Mouse (Mus musculus) ES-E14 (cell line): ENCODE results near the gene Gm12166. TPM values are rescaled to one million over a fixed set of nuclear protein-coding genes. Genes with fewer than 3 reads are reported as not detected.
"Not testable (repeated sequence)": the region's sequence is repeated elsewhere in the genome, so short reads cannot be mapped to it uniquely, and the experiment has no call there.

Experiments used
- DNase-seq: peaks from one replicate; pipeline ENCODE4 v3.0.0-alpha.2; 2013; ENCODE audit warnings: low read depth, low spot score
- H3K27ac ChIP-seq: 2 replicates; pipeline ENCODE4 v1.5.1; 2012; ENCODE audit warnings: low read depth, mild to moderate bottlenecking, low read length, moderate library complexity, mixed read lengths; ENCODE audit not compliant: poor library complexity, insufficient read depth, severe bottlenecking
- H3K36me3 ChIP-seq: 2 replicates; pipeline ENCODE4 v1.6.1; 2012; ENCODE audit warnings: mild to moderate bottlenecking, low read length, moderate library complexity, mixed read lengths; ENCODE audit not compliant: control insufficient read depth, poor library complexity, insufficient read depth, severe bottlenecking
- H3K4me1 ChIP-seq, 2 experiments: fragments of 150-350 bp in 1 of 2; sonication (generic) in 1 of 2; 2 replicates each; pipeline ENCODE4 v1.6.1; 2012; ENCODE audit warnings: low read length in 2 of 2, mild to moderate bottlenecking in 1 of 2, mixed read lengths in 1 of 2; ENCODE audit not compliant: control insufficient read depth in 2 of 2, insufficient read depth in 2 of 2, poor library complexity in 1 of 2
- H3K4me3 ChIP-seq, 2 experiments: fragments of 150-350 bp in 1 of 2; sonication (generic) in 1 of 2; 2 replicates each; pipeline ENCODE4 v1.5.1; 2012; ENCODE audit warnings: low read length in 2 of 2, low read depth in 1 of 2, mild to moderate bottlenecking in 1 of 2, mixed read lengths in 1 of 2; ENCODE audit not compliant: insufficient read depth in 1 of 2, poor library complexity in 1 of 2, severe bottlenecking in 1 of 2
- H3K9ac ChIP-seq: 2 replicates; pipeline ENCODE4 v1.6.1; 2012; ENCODE audit warnings: low read depth, mild to moderate bottlenecking, low read length, mixed read lengths; ENCODE audit not compliant: poor library complexity, insufficient read depth, severe bottlenecking
- H3K9me3 ChIP-seq: fragments of 150-350 bp; sonication (generic); 2 replicates; pipeline ENCODE4 v1.6.1; 2012; ENCODE audit warnings: low read depth, mild to moderate bottlenecking, low read length; ENCODE audit not compliant: control insufficient read depth, insufficient read depth
- CHD2 ChIP-seq: IDR thresholded peaks from 2 replicates; pipeline ENCODE4 v1.6.1; 2014; ENCODE audit warnings: mild to moderate bottlenecking, low read depth, low read length, inconsistent platforms
- HCFC1 ChIP-seq: IDR thresholded peaks from 2 replicates; pipeline ENCODE4 v1.6.1; 2012; ENCODE audit warnings: low read length, inconsistent platforms, borderline replicate concordance; ENCODE audit not compliant: insufficient read depth
- MAFK ChIP-seq: IDR thresholded peaks from 2 replicates; pipeline ENCODE4 v1.6.1; 2014; ENCODE audit warnings: mild to moderate bottlenecking, low read depth, low read length, inconsistent platforms; ENCODE audit not compliant: insufficient read depth
- ZC3H11A ChIP-seq: IDR thresholded peaks from 2 replicates; pipeline ENCODE4 v1.6.1; 2012; ENCODE audit warnings: low read depth, mild to moderate bottlenecking, inconsistent platforms, low read length, borderline replicate concordance
- ZNF384 ChIP-seq: IDR thresholded peaks from 2 replicates; pipeline ENCODE4 v1.6.1; 2012; ENCODE audit warnings: low read depth, low read length, inconsistent platforms
- in situ Hi-C, 2 experiments: fragments of 600-800 bp; cut with MboI; formaldehyde crosslinking; loops; one replicate each; pipeline ENCODE4 v1.15.1; 2025; ENCODE audit warnings: low sequenced_read_pairs in 2 of 2, inconsistent platforms in 1 of 2; ENCODE audit not compliant: unreplicated experiment in 2 of 2
- total RNA-seq: library from RNA; depleted of rRNA; stranded (reverse); fragments of 300-350 nt; gene quantifications from 2 replicates; pipeline ENCODE4 v1.2.3, GENCODE M21; 2012; rRNA removed

The Gm12166 gene
- total RNA-seq = 3.9 and 6.8 TPM in 2 replicates

- H3K9ac ChIP-seq, H3K4me3 ChIP-seq, H3K4me1 ChIP-seq, in situ Hi-C loops, DNase-seq, H3K27ac ChIP-seq, H3K36me3 ChIP-seq, H3K9me3 ChIP-seq: not testable (repeated sequence)
- peak; percentile 87 for TF ChIP-seq ZC3H11A
Measured at GRCm38 (mm10) chr11:46052105-46052659, at the start of gene Gm12166. Gene Gm12166, minus strand, starts transcription at chr11:46052321.

GRCm38 (mm10) chr11:46097062-46097461 lies 44.9 kb upstream of the Gm12166 start:
- H3K27ac ChIP-seq = no peak overlapping the region
- H3K36me3 ChIP-seq = peaks cover 9% of the 10 kb centered on the region; the same call in 1 of the 2 replicates
- in situ Hi-C loops = no loop called here

GRCm38 (mm10) chr11:46096265-46096649 lies 44.1 kb upstream of the Gm12166 start:
- H3K9me3 ChIP-seq = no peaks in the 10 kb centered on the region
- H3K4me1 ChIP-seq = peaks cover 3 to 11% of the 10 kb centered on the region in 2 experiments; a peak in 3 of 4 replicates
- H3K9ac ChIP-seq = no peak overlapping the region
- TF ChIP-seq ZC3H11A (no peak), MAFK (no peak), CHD2 (no peak), ZNF384 (no peak), HCFC1 (no peak)
- H3K36me3 ChIP-seq = peaks cover 7% of the 10 kb centered on the region; the same call in 1 of the 2 replicates
- DNase-seq = no peak
- H3K4me3 ChIP-seq = no peak overlapping the region
- H3K27ac ChIP-seq = no peak overlapping the region
- in situ Hi-C loops = no loop called here

More at GRCm38 (mm10) chr11:46097062-46097461, 44.9 kb upstream of the Gm12166 start:
- Histone ChIP-seq H3K4me1 (peaks cover 0 to 12% of the 10 kb centered on the region in 2 experiments; a peak in 3 of 4 replicates), H3K4me3 (no peak overlapping the region), H3K9me3 (no peaks in the 10 kb centered on the region), H3K9ac (no peak overlapping the region)
- TF ChIP-seq CHD2 (no peak), ZC3H11A (no peak), HCFC1 (no peak), ZNF384 (no peak), MAFK (no peak)
- DNase-seq = no peak

- in situ Hi-C loops = no loop called here
- Histone ChIP-seq H3K9me3 (no peaks in the 10 kb centered on the region), H3K9ac (no peak overlapping the region), H3K4me1 (peaks cover 7 to 15% of the 10 kb centered on the region in 2 experiments; a peak in 3 of 4 replicates), H3K4me3 (no peak overlapping the region), H3K27ac (no peak overlapping the region), H3K36me3 (peaks cover 7% of the 10 kb centered on the region; the same call in 1 of the 2 replicates)
- no peak for TF ChIP-seq CHD2
- no peak for TF ChIP-seq ZNF384
- TF ChIP-seq MAFK = no peak
- no peak for TF ChIP-seq HCFC1
- TF ChIP-seq ZC3H11A = no peak
- DNase-seq = no peak
Measured at GRCm38 (mm10) chr11:46095477-46096264, 43.5 kb upstream of the Gm12166 start.
